Mouse (Mus musculus) cerebellum, postnatal 36 days (tissue): ENCODE results near the gene Tmem26.

Experiments
- DNase-seq, 2 experiments: peaks; one replicate each; pipeline ENCODE4 v3.0.0; 2021 to 2022; ENCODE audit warnings: mixed read lengths in 2 of 2

Tmem26 gene

DNA sequence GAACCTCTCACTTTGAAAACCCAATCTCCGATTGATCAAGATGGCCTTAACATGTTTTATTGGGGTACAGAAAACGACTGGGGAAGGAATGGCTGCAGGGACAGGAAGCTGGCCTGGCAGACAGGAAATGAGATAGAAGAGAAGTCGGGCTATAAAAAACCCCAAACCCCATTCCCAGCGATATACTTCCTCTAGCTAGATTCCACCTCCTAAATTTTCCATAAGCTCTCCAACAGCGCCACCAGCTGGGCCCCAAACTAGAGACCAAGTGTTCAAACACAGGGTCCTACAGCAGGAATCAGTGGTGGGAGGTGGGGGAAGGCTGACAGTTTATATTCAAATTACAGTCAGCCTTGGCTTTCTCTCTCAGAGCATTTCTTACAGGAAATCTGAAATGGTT is 35.8 kb downstream of the Tmem26 start:
- DNase-seq: no peak

DNA sequence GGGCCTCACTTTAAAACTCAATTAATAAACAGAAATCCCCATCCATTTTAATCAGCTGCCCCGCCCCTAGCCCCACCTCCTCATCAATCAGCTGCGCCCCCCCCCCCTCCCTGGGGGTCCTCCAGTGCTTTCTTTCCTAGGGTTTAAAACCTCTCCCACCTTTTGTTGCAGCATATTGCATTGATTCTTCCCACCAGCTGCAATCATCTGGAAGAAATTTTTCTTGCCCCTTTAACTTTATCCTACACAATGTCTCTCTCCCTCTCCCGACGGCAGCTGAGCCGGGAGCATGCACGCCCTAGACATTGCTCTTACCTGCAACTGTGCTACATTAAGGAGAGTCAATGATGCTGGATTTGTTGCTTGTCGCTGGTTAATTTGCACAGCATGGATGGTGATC is 36.3 kb downstream of the Tmem26 start:
- DNase-seq: no peak

DNA sequence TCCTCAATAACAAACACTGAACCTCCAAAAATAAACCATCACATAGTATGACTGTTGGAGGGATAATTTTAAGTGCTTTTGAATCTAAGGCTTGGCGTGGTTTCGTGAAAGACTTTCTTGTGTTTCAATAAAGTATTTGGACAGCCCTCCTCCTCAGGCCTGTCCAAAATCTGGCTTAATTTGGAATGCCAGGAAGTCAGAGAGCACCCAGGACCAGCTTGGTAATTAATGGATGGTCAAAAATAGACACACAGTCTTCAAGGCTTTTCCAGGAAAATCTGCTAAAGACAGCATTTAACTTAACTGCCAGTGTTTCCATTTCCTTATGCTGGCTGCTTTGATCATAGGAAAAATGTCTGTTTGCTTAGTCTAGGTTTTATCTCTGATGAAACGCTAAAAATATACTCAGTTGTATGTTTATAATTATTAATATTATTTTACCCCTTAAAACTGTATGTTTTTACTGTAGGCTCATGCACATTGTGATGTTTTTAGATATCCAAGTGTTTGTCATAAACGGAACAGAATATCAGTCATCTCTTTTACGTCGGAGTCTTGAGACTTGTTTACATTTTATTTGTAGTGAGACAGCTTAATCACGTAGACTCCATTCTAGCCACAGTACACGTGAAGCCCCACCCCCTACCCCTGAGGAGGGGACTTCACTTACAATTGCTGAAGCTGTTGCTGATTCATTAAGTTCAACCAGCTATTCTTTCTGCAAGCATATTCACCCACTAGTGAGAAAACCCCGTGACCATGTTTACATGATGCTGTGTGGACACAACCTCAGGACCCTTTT is 57.8 kb downstream of the Tmem26 start:
- DNase-seq: no peak

DNA sequence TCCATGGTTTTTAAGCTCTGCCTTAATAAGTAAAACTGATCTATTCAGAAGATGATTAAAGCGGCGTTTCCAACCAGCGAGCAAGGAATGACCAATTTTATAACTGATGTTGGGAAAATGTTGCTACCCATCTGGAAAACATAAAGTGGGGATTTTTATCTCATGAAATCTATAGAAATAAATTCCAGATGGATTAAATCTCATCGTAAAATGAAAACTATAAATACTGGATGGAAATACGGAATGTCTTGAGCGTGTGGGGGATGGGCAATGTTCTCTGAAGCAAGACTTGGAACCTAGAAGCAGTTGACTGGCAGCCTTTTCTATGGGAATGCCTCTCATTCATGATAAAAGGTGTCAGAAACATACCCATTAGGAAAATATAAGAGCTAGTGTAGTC is 59.3 kb downstream of the Tmem26 start:
- DNase-seq: no peak

DNA sequence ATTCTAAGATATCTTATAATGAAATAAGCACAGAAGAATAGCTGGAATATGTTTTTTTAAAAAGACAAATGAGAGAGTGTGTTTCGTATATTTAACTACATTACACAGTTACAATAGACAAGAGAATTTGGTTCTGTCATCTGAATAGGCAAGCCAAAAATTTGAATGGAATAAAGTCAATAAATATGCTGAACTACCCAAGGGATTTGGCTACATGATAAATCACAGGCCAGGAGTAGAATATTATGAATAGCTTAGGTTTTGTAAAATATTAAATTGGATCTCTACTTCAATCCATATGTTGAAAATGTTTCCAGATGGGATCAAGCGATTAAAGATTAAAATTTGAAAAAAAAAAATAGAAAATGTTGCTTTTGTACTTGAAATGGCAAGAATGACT is 60.4 kb downstream of the Tmem26 start:
- no peak for DNase-seq

DNA sequence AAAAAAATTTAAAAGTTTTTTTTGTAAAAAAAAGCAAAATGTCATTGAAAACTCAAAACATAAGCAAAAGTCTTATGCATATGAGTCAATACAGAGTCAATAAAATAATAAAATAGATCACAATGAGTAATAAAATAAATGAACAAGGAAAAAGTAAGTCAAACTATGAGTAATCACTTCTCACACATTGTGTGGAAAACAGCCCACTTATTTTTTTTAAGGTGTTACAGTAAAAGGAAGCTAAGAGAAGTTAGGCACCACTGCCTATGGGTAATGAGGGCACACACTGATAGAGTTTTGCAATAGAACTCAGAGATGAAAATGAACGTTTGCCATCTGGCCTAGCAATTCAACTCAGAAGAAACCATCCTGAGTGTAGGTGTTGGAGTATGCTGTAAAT is 61.0 kb downstream of the Tmem26 start:
- no peak for DNase-seq

DNA sequence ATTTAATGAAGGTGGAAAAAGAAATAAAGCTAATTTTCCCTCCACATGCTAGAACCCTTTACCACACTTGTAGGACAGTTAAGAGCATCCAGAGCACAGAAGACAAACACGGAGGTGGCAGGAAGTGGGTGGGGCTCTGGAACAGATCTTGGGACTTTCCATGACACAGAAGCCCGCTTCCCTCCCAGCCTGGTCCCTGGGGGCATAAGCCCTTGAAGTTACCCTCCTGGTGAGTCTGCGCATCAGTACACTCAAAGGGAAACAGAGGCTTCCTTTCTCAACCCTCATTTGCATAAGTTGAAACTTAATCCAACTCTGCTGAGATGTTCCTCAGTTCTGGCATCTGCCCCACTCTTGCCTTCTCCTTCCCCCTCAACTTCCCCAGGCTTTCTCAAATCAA is 72.0 kb downstream of the Tmem26 start:
- no peak for DNase-seq

DNA sequence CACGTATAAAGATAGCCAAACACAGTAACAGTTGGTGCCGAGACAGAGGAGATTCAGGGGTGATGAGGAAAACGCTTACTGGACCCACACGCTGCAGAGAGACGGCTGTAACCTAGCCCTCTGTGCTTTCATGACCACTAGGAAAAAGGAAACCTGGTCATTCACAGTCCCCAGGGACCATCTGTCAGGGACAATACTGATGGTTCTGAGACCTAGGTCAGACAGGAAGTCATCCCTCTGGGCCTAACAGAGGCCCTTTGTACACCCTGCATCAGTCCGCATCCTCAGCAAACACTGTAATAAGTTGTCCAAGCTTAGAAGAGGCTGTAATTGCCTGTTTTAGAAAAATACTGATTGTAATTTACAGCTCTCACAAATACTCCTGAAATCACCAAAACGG is 76.4 kb downstream of the Tmem26 start:
- DNase-seq: no peak

DNA sequence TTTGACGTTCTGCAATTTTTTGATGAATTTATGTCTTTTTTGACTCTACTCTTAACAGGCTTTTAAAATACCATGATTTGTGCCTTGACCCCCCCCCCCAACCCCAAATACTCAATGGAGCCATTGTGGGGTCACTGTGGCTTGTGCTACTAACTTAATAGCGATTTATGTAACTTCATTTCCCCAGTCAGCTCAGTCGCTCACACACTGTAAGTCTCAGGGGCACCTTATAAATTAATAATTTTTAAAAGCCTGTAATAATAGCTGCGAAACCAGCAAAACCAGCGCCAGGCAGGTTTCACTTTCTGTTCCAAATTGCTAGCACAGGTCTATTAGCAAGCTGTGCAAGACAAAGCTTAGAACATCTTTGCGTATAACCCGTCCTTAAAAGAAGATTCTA is 76.9 kb downstream of the Tmem26 start:
- DNase-seq: no peak

DNA sequence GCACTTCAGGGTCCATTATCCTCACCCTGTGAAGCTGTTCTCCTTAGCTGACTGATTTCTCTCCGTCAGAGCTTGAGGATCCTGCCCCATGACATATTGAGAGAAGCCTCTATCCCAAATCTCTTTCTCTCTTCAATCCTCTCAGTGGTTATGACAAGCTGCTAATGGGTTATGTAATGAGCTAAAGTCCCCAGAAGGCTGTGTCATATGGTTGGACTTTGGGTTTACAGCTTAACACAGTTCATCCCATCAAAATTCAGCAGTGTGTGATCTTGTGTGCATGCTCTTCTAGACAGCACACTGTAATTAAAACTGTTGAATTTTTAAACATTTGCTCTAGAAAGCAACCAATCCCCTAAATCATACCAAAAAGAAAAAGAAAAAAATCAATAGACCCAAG is 82.9 kb downstream of the Tmem26 start:
- no peak for DNase-seq

DNA sequence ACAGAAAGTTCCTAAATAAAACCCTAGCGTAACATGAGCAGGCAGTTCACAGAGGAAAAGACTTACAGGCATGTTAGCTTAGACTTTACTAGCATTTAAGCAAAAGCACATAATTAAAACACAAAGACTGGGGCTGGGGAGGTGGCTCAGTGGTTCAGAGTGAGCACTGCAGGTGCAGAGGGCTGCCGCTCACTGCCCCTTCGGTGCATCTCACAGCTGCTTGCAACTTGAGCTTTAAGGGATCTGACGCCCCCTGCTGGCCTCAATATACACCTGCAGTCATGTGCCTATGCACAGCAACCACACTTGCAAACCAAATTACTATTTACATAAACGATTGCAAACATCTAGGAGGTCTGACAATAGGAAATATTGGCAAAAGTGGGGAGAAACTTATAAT is 87.5 kb downstream of the Tmem26 start:
- no peak for DNase-seq

DNA sequence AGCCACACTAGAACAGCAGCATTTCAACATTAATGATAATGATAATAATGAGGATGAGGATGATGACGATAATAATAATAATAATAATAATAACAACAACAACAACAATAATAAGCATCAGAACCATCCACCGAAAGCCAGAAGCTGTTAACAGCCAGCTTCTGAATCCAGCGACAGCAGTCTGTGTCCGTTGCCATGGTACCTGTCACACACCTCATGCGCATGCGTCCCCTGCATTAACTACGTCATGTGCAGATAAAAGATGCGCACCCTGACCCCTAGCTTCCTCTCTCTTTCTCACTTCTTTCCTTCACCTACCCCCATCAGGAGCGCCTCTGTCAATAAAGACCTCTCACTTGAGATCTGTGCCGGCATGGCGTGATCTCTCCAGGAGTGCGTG is 89.3 kb downstream of the Tmem26 start:
- DNase-seq: no peak

DNA sequence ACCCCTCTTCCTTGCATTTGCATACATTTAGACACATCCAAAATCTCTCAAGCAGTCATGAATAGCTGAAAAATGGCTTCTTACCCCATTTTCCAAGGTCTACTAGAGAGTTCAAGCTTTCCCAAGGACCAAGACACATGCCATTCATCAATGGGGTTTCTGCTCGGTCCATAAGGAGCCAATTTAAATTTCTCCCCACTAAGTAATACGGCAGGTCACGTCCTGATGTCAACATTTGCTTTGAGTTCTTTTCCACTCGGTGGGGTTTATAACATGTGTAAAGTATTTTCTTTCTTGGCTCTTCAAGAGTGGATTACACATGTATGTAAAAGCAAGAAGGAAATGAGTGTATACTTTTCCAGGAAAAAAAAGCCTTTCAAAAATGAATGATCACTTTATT is 93.8 kb downstream of the Tmem26 start:
- no peak for DNase-seq

DNA sequence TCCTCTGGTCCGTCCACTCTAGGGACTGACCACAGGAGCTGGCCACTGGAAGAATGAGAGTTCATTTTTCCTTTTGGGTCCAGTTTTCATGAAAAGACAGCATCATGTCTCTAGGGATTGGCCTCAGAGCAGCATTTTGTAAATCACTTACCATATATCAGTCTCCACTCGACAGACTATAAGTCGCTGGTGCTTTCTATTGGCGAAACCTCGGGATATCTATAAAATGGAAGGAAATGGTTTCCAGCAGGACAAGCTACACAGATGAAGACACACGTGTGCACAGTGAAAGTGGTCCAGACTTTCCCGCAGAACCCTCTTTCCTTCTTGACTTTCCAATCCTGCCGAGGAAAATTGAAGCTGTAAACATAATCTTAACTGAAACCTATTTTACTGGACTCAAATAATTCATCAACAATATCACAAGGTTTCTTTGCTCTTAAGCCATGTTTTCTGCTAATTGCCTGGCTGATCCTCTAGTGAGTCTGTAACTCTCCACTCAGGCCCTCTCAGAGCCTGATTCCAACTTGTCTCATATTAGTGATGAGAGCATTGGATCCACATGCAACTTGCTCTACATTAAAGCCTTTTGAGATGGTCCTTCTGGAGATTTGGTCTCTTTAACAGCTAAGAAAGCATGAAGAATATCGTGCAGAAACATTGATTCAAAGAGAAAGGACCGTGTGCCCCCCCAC is 94.8 kb downstream of the Tmem26 start:
- DNase-seq: no peak

DNA sequence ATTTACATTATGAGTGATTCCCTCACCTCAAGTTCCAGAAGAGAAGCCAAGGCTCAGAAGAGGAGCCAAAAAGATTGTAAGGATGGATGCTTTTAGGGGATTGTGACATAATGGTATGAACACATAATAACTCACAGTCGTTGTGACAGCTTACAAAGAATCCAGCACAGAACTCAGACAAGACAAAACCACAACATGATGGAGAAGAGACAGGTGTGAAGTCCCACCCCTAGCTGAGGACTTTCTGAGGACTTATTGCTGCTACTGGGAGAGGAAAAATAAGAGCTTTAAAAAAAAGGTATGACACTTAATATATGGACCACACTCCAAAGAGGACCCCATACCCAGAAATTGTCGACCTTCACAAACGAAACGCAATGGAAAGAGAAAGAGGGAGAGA is 101.1 kb downstream of the Tmem26 start:
- DNase-seq: no peak
